Mouse (Mus musculus): ENCODE data around the gene Pold4.

DNA sequence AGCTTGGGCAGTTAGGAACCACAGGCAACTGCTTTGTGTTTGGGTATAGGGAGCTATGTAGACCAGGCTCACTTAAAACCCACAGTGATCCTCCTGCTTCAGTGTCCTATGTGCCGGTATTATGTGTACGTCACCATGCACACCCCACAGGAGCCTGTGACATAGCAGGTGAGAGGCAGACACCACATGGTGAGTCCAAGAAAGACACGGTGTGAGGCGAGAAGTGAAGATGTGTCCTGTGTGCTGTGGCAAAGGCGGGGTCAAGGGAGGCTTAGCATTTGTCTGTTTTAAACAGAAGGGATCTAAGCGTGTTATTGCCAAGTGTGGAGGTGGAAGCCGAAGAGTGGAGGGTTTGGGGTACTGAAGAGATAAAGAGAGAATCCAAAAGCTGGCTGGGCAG lies 4.9 kb upstream of the Pold4 start:
- TF ChIP-seq CTCF (IDR thresholded peaks at IDR 0.05; ENCODE audit: insufficient read depth, low read depth, low read length), result no peak
- no peak for TF ChIP-seq POLR2A (IDR thresholded peaks at IDR 0.05; ENCODE audit: insufficient read depth, low read depth, low read length)

Data from olfactory bulb, adult 2 months (tissue).